Mouse (Mus musculus): Measurements from ENCODE around the gene Ky.

The Ky gene

DNA sequence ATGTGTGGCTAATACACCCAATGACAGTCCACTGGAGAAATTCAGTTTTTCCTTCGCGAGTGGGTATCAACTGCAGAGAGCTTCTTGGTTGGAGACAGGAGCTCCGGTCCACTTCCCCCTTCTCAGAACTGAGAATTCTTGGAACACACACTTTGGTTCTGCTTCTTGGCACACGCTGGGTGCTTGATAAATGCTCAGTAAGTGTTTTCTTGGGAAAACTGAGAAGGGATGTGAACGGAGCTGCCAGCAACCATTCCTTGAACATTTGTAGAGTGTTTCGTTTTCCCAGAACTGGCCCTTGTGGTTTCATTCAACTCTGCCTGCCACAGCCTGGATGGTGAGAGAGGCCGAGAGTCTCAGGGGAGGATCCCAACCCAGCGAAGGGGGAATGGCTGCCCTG, 43.7 kb downstream of the Ky start:
- DNase-seq (ENCODE audit: low read depth): no peak

GRCm38 (mm10) chr9:102551771-102552170, 46.2 kb downstream of the Ky start:
- DNase-seq (ENCODE audit: low read depth): no peak

DNA sequence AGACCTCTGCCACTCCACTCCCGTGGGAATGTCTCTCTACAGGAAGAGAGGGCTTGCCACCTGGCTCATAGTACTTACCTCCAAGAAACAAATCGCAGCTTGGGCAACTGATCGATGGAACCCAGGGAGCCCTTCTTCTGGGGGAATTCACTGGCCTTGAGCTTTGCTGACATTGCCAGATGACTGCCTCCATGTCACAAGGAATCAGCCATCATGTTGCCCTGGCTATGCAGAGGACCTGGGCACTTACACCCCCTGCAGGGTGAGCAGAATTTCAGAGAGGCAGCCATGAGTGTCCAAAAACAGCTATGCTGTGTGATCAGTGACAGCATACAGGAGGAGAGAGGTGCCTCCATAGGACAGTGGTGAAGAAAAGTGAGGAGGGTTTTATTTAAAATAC, 48.2 kb downstream of the Ky start:
- no peak for DNase-seq (ENCODE audit: low read depth)

DNA sequence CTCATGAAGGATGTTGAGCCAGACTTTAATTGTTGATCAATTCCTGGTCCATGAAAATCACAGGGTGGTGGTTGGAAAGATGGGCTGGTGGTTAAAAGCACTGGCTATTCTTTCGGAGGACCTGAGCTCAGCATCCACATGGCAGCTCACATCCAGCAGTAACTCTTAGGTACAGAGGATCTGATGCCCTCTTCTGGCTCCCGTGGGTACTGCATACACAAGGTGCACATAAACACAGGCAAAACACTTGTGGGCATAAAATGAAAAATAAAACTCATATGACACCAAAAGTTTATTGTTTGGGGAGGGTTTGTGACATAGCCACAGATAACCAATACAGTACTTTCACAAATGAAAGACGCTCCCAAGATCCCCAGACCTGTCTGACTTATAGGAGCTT, 52.9 kb downstream of the Ky start:
- no peak for DNase-seq (ENCODE audit: low read depth)

DNA sequence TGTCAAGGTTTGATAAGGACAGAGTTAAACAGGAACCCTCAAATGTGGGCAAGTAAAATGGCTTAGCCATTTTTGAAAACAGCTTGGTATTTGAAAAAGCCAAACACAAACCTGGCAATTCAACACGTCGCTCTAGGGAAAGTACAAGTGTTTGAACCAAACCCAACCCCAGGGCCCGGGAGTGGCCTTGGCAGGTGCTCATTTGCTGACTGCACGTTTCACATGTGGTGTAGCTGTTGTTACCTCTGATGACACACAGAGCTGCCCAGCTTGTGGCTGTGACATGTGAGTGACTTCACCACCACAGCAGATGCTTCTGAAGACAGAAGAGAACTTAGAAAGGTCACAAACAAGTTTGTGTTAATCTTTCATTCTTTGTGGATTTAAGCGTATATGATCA, 67.3 kb downstream of the Ky start:
- no peak for DNase-seq (ENCODE audit: low read depth)

DNA sequence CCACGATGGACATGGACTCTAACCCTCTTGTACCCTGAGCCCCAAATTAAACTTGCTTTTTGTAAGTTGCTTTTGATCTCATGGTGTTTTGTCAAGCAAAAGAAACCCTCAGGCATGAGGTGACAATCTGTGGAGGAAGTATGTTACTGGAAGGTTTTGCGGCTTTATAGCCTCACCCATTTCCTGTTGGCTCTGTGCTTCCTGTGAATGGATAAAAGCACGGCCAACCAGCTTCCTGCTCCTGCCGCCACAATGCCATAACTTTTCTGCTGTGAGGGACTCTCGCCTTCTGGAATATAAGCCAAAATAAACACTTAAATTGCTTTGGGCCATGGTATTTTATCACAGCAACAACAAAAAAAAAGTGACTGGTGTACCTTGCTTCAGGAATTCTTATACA, 71.9 kb downstream of the Ky start:
- peak; percentile 35 for DNase-seq (ENCODE audit: low read depth)

GRCm38 (mm10) chr9:102581921-102582469, 76.4 kb downstream of the Ky start:
- DNase-seq (ENCODE audit: low read depth): no peak

- DNase-seq (ENCODE audit: low read depth): no peak
Observed at GRCm38 (mm10) chr9:102587347-102587746, 81.8 kb downstream of the Ky start.

DNA sequence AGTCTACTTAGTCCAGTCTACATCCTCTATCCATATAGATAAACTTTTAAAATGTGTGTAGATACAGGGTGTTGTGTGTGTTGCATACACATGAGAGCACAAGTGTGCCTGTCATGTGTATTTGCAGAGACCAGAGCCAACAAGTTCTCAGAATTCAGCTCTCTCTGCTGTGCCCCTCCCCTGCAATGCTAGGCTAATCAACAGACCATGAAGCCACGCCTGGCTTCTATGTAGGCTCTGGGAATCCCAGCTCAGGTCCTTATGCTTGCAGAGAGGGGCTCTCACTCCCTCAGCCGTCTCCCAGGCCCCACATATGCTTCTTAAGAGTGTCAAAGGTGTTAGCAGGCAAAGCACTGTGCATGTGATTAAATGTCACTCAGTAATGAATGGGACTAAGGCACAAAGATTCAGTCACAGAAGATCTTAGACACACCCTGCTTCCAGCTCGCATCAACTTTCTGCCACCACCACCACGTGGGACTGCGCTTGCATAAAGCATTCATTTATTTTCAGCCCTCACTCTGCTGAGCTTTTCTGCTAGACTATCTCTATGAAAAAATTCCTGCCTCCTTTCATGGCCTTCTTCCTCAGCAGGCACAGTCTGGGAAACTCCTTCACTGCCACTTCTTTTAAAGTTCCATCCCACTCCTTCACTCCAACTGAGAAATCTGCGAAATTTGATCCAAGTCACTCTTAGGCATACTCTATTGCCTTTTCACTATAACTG, 89.3 kb downstream of the Ky start:
- no peak for DNase-seq (ENCODE audit: low read depth)
